Mouse (Mus musculus): Measurements from ENCODE around the gene Mitd1. TPM values are rescaled to one million over a fixed set of nuclear protein-coding genes. Genes with fewer than 3 reads are reported as not detected.

Gene Mitd1
- polyA plus RNA-seq, 1 experiment = not detected

- no peak for TF ChIP-seq POLR2A (IDR thresholded peaks at IDR 0.05; ENCODE audit: insufficient read depth, low read depth, low read length)
- TF ChIP-seq CTCF (IDR thresholded peaks at IDR 0.05; ENCODE audit: insufficient read depth, low read depth, low read length) = no peak
- Histone ChIP-seq H3K27ac (ENCODE audit: insufficient read depth, low read depth, low read length) (no peak overlapping the region), H3K4me1 (ENCODE audit: control insufficient read depth, insufficient read depth, low read length) (no peaks in the 10 kb centered on the region), H3K4me3 (ENCODE audit: insufficient read depth, low read depth, low read length) (no peak overlapping the region)
- 66% methylated on average over 6 of the region's 6 CpGs for WGBS
Measured at GRCm38 (mm10) chr1:37900288-37900687, 10.1 kb upstream of the Mitd1 start.

GRCm38 (mm10) chr1:37899816-37900215 lies 9.6 kb upstream of the Mitd1 start:
- H3K4me1 ChIP-seq (ENCODE audit: control insufficient read depth, insufficient read depth, low read length) = no peaks in the 10 kb centered on the region
- H3K27ac ChIP-seq (ENCODE audit: insufficient read depth, low read depth, low read length) = no peak overlapping the region

GRCm38 (mm10) chr1:37894606-37895005 lies 4.4 kb upstream of the Mitd1 start:
- no peak overlapping the region for H3K27ac ChIP-seq (ENCODE audit: insufficient read depth, low read depth, low read length)
- TF ChIP-seq CTCF (IDR thresholded peaks at IDR 0.05; ENCODE audit: insufficient read depth, low read depth, low read length) = no peak
- TF ChIP-seq POLR2A (IDR thresholded peaks at IDR 0.05; ENCODE audit: insufficient read depth, low read depth, low read length) = no peak
- no peak overlapping the region for H3K4me3 ChIP-seq (ENCODE audit: insufficient read depth, low read depth, low read length)
- H3K4me1 ChIP-seq (ENCODE audit: control insufficient read depth, insufficient read depth, low read length) = no peaks in the 10 kb centered on the region

More at GRCm38 (mm10) chr1:37899816-37900215, 9.6 kb upstream of the Mitd1 start:
- no peak for TF ChIP-seq CTCF (IDR thresholded peaks at IDR 0.05; ENCODE audit: insufficient read depth, low read depth, low read length)
- no peak for TF ChIP-seq POLR2A (IDR thresholded peaks at IDR 0.05; ENCODE audit: insufficient read depth, low read depth, low read length)
- H3K4me3 ChIP-seq (ENCODE audit: insufficient read depth, low read depth, low read length) = no peak overlapping the region
- WGBS = 87% methylated on average over 4 of the region's 4 CpGs

- no peak for TF ChIP-seq POLR2A (IDR thresholded peaks at IDR 0.05; ENCODE audit: insufficient read depth, low read depth, low read length)
- TF ChIP-seq CTCF (IDR thresholded peaks at IDR 0.05; ENCODE audit: insufficient read depth, low read depth, low read length) = no peak
- 46% methylated on average over 3 of the region's 3 CpGs for WGBS
- Histone ChIP-seq H3K4me1 (ENCODE audit: control insufficient read depth, insufficient read depth, low read length) (no peaks in the 10 kb centered on the region), H3K4me3 (ENCODE audit: insufficient read depth, low read depth, low read length) (no peak overlapping the region), H3K27ac (ENCODE audit: insufficient read depth, low read depth, low read length) (no peak overlapping the region)
Measured at GRCm38 (mm10) chr1:37891400-37891799, 1.2 kb upstream of the Mitd1 start.

- WGBS = 80% methylated on average over 7 of the region's 7 CpGs
- Histone ChIP-seq H3K27ac (ENCODE audit: insufficient read depth, low read depth, low read length) (no peak overlapping the region), H3K4me1 (ENCODE audit: control insufficient read depth, insufficient read depth, low read length) (no peaks in the 10 kb centered on the region), H3K4me3 (ENCODE audit: insufficient read depth, low read depth, low read length) (no peak overlapping the region)
- TF ChIP-seq POLR2A (IDR thresholded peaks at IDR 0.05; ENCODE audit: insufficient read depth, low read depth, low read length) (no peak), CTCF (IDR thresholded peaks at IDR 0.05; ENCODE audit: insufficient read depth, low read depth, low read length) (no peak)
Measured at GRCm38 (mm10) chr1:37889206-37889605, 1.0 kb downstream of the Mitd1 start.

- WGBS = 74% methylated on average over 4 of the region's 4 CpGs
- Histone ChIP-seq H3K27ac (ENCODE audit: insufficient read depth, low read depth, low read length) (no peak overlapping the region), H3K4me3 (ENCODE audit: insufficient read depth, low read depth, low read length) (no peak overlapping the region), H3K4me1 (ENCODE audit: control insufficient read depth, insufficient read depth, low read length) (no peaks in the 10 kb centered on the region)
- TF ChIP-seq CTCF (IDR thresholded peaks at IDR 0.05; ENCODE audit: insufficient read depth, low read depth, low read length) (no peak), POLR2A (IDR thresholded peaks at IDR 0.05; ENCODE audit: insufficient read depth, low read depth, low read length) (no peak)
Measured at GRCm38 (mm10) chr1:37884451-37884850, 5.8 kb downstream of the Mitd1 start.

GRCm38 (mm10) chr1:37883411-37883810 lies 6.8 kb downstream of the Mitd1 start:
- H3K4me3 ChIP-seq (ENCODE audit: insufficient read depth, low read depth, low read length) = no peak overlapping the region

GRCm38 (mm10) chr1:37877736-37878460 lies 12.3 kb downstream of the Mitd1 start:
- WGBS = 91% methylated on average over 13 of the region's 13 CpGs
- H3K27ac ChIP-seq (ENCODE audit: insufficient read depth, low read depth, low read length) = no peak overlapping the region
- H3K4me3 ChIP-seq (ENCODE audit: insufficient read depth, low read depth, low read length) = no peak overlapping the region
- TF ChIP-seq CTCF (IDR thresholded peaks at IDR 0.05; ENCODE audit: insufficient read depth, low read depth, low read length) (no peak), POLR2A (IDR thresholded peaks at IDR 0.05; ENCODE audit: insufficient read depth, low read depth, low read length) (no peak)
- no peaks in the 10 kb centered on the region for H3K4me1 ChIP-seq (ENCODE audit: control insufficient read depth, insufficient read depth, low read length)

More at GRCm38 (mm10) chr1:37883411-37883810, 6.8 kb downstream of the Mitd1 start:
- TF ChIP-seq CTCF (IDR thresholded peaks at IDR 0.05; ENCODE audit: insufficient read depth, low read depth, low read length) = no peak
- TF ChIP-seq POLR2A (IDR thresholded peaks at IDR 0.05; ENCODE audit: insufficient read depth, low read depth, low read length) = no peak
- H3K4me1 ChIP-seq (ENCODE audit: control insufficient read depth, insufficient read depth, low read length) = no peaks in the 10 kb centered on the region
- WGBS = 94% methylated on average over 4 of the region's 4 CpGs
- H3K27ac ChIP-seq (ENCODE audit: insufficient read depth, low read depth, low read length) = no peak overlapping the region

- no peak for TF ChIP-seq POLR2A (IDR thresholded peaks at IDR 0.05; ENCODE audit: insufficient read depth, low read depth, low read length)
- no peak for TF ChIP-seq CTCF (IDR thresholded peaks at IDR 0.05; ENCODE audit: insufficient read depth, low read depth, low read length)
- WGBS = 64% methylated on average over 4 of the region's 4 CpGs
Measured at GRCm38 (mm10) chr1:37873157-37873556, 17.1 kb downstream of the Mitd1 start.

More at GRCm38 (mm10) chr1:37873157-37873556, 17.1 kb downstream of the Mitd1 start:
- peaks cover 3% of the 10 kb centered on the region for H3K4me1 ChIP-seq (ENCODE audit: control insufficient read depth, insufficient read depth, low read length)
- H3K4me3 ChIP-seq (ENCODE audit: insufficient read depth, low read depth, low read length) = no peak overlapping the region
- no peak overlapping the region for H3K27ac ChIP-seq (ENCODE audit: insufficient read depth, low read depth, low read length)
